Mouse (Mus musculus) heart, postnatal 0 days (tissue): ENCODE data around the gene 1810046K07Rik. TPM values are rescaled to one million over a fixed set of nuclear protein-coding genes. Genes with fewer than 3 reads are reported as not detected.

Experiments
- ATAC-seq: fragments of 200-750 bp; cut with Nextera tagmentation; 2 replicates; pipeline ENCODE4 v1.8.0; 2017; ENCODE audit warnings: low read depth, moderate number of reproducible peaks, moderate library complexity; ENCODE audit not compliant: insufficient read depth
- DNase-seq: peaks from one replicate; pipeline ENCODE4 v3.0.0-alpha.2; 2016; ENCODE audit warnings: low spot score
- H3K27ac ChIP-seq: fragments of 300-500 bp; sonication (generic); 2 replicates; pipeline ENCODE4 v1.5.1; 2014; ENCODE audit warnings: low read depth, mild to moderate bottlenecking
- H3K27me3 ChIP-seq: fragments of 300-500 bp; sonication (generic); 2 replicates; pipeline ENCODE4 v1.6.1; 2014; ENCODE audit warnings: low read length, mixed read lengths; ENCODE audit not compliant: control insufficient read depth, insufficient read depth
- H3K36me3 ChIP-seq: fragments of 300-500 bp; sonication (generic); replicated peaks from 2 replicates; pipeline ENCODE4 v1.6.1; 2014; ENCODE audit warnings: low read length, mixed read lengths; ENCODE audit not compliant: control insufficient read depth, insufficient read depth
- H3K4me1 ChIP-seq: fragments of 300-500 bp; sonication (generic); 2 replicates; pipeline ENCODE4 v1.6.1; 2014; ENCODE audit warnings: antibody characterized with exemption; ENCODE audit not compliant: control insufficient read depth, insufficient read depth
- H3K4me2 ChIP-seq: fragments of 300-500 bp; sonication (generic); 2 replicates; pipeline ENCODE4 v1.6.1; 2014; ENCODE audit warnings: low read depth, mild to moderate bottlenecking, low read length, moderate library complexity
- H3K4me3 ChIP-seq: fragments of 300-500 bp; sonication (generic); 2 replicates; pipeline ENCODE4 v1.5.1; 2014; ENCODE audit warnings: low read depth, low read length
- H3K9ac ChIP-seq: fragments of 300-500 bp; sonication (generic); replicated peaks from 2 replicates; pipeline ENCODE4 v1.6.1; 2014; ENCODE audit warnings: low read depth, low read length, mixed read lengths
- H3K9me3 ChIP-seq: fragments of 300-500 bp; sonication (generic); replicated peaks from 2 replicates; pipeline ENCODE4 v1.6.1; 2016; ENCODE audit warnings: low read length; ENCODE audit not compliant: control insufficient read depth
- CTCF ChIP-seq: IDR thresholded peaks from 2 replicates; pipeline ENCODE4 v1.5.1; 2016; ENCODE audit warnings: antibody characterized with exemption, control low read depth, low read depth
- EP300 ChIP-seq: IDR thresholded peaks from 2 replicates; pipeline ENCODE4 v1.6.1; 2016; ENCODE audit warnings: antibody characterized with exemption, low read depth
- WGBS: fragments of 180-500 bp; shearing (Covaris S2); extraction: QIAGEN DNeasy Blood & Tissue Kit; methylation state at CpG from one replicate; pipeline ENCODE4 v1.1.7; 2014; 5-methylcytosine and 5-hydroxymethylcytosine counted together
- polyA plus RNA-seq: library from polyadenylated mRNA; unstranded; fragments of >200 nt; fragmentation: Nextera tagmentation; extraction: Ambion mirVana; gene quantifications from 2 replicates; pipeline ENCODE4 v1.2.1, GENCODE M21; 2015
- total RNA-seq: library from RNA; depleted of rRNA; stranded (reverse); fragments of >200 nt; gene quantifications from 2 replicates; pipeline ENCODE4 v1.2.3, GENCODE M21; 2014; ENCODE audit warnings: low replicate concordance

The 1810046K07Rik gene
- total and polyA plus RNA-seq, 2 experiments from 2014 or later: not detected

DNA sequence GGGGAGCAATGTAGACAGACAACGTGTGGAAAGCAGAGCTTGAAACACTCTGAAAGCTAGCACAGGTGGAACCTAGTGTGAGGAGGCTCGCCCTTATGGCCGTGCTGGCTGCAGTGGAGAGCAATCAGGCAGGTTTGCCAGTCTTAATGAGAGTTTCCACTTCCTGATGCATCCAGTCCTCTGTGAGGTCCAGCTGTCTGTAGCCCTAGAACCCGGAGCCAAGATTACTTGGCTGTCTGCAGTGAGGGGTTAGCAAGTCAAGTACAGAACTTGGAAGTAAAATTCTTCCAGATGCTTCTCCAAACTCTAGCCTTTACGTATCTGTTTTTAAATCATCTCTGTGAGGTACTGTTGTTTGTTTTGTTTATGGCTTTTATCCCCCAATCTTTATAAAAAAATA is 20.7 kb upstream of the 1810046K07Rik start:
- Histone ChIP-seq H3K9me3 (no peaks in the 10 kb centered on the region), H3K4me2 (no peak overlapping the region), H3K4me1 (peaks cover 3% of the 10 kb centered on the region; the same call in 1 of the 2 replicates), H3K36me3 (no peaks in the 10 kb centered on the region), H3K27ac (no peak overlapping the region), H3K27me3 (no peaks in the 10 kb centered on the region), H3K4me3 (no peak overlapping the region), H3K9ac (no peak overlapping the region)
- ATAC-seq (no peak), DNase-seq (no peak)
- TF ChIP-seq EP300: no peak
- no peak for TF ChIP-seq CTCF
- 67% methylated on average over 5 of the region's 5 CpGs for WGBS

DNA sequence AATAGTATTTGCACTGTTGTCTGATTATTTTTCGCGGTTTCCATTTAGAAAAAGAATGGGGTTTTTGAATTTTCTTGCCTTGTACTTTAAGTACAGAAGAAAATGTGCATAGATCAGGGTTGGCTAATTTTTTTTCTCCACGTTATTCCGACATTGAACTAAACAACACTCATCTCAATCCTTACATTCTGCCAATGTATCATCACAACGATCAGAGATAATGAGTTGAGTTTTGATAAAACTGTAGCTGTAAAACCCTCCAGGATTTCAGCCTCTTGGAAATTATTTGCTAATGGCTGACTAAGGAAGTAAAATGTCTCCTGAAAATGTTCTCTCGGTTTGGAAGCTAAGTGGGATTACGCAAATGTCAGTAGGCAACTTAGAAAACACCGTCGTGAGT is 17.1 kb upstream of the 1810046K07Rik start:
- H3K9ac ChIP-seq: no peak overlapping the region
- WGBS: 89% methylated on average over 9 of the region's 9 CpGs
- no peak for ATAC-seq
- no peaks in the 10 kb centered on the region for H3K36me3 ChIP-seq
- no peak overlapping the region for H3K4me3 ChIP-seq
- no peak for DNase-seq
- no peaks in the 10 kb centered on the region for H3K4me1 ChIP-seq
- H3K4me2 ChIP-seq: no peak overlapping the region
- no peak for TF ChIP-seq CTCF
- no peak for TF ChIP-seq EP300
- no peaks in the 10 kb centered on the region for H3K9me3 ChIP-seq
- H3K27ac ChIP-seq: no peak overlapping the region
- no peaks in the 10 kb centered on the region for H3K27me3 ChIP-seq

DNA sequence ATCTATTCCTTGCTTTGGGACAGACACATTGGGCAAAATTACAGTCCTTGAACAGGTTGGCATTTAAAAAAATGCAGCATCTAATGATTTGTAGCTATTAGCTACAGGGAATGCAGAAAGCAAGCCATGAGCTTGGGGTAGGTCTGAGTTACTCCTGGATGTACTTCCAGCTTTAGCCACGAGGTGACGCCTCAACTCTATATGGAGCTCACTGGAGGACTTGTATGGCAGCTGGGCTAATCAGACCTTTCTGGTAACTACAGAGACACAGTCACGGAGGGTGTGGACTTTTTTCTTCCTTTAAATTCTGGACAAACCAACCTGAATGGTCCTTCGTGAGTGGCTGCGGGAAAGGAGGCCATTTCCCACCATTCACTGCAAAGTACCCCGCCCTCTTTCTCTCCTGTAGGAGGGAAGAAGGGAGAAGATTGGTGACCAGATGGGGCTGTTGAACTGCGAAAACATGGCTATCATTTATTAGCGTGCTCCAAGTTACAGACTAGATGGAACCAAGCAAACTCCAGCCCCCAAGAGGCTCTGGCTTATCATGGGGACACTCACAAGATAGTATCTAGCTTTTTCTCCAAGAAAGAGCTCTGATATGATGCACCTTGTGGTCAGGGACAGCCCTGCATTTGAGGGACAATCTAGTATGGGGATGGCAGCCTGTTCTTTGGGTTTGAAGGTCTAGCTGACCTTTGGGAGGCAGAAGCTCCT is 6.7 kb upstream of the 1810046K07Rik start:
- no peak overlapping the region for H3K9ac ChIP-seq
- H3K36me3 ChIP-seq: no peaks in the 10 kb centered on the region
- 20% methylated on average over 8 of the region's 8 CpGs for WGBS
- ATAC-seq (peak; percentile 64), DNase-seq (peak; percentile 91)
- no peak overlapping the region for H3K27ac ChIP-seq
- no peaks in the 10 kb centered on the region for H3K4me1 ChIP-seq
- H3K27me3 ChIP-seq: 0 out of 2 replicates have a peak, but pooled peaks cover 5% of the 10 kb centered on the region
- H3K9me3 ChIP-seq: no peaks in the 10 kb centered on the region
- peak overlapping the region; percentile 39 for H3K4me2 ChIP-seq
- TF ChIP-seq CTCF (peak; percentile 97), EP300 (no peak)
- H3K4me3 ChIP-seq: no peak overlapping the region

DNA sequence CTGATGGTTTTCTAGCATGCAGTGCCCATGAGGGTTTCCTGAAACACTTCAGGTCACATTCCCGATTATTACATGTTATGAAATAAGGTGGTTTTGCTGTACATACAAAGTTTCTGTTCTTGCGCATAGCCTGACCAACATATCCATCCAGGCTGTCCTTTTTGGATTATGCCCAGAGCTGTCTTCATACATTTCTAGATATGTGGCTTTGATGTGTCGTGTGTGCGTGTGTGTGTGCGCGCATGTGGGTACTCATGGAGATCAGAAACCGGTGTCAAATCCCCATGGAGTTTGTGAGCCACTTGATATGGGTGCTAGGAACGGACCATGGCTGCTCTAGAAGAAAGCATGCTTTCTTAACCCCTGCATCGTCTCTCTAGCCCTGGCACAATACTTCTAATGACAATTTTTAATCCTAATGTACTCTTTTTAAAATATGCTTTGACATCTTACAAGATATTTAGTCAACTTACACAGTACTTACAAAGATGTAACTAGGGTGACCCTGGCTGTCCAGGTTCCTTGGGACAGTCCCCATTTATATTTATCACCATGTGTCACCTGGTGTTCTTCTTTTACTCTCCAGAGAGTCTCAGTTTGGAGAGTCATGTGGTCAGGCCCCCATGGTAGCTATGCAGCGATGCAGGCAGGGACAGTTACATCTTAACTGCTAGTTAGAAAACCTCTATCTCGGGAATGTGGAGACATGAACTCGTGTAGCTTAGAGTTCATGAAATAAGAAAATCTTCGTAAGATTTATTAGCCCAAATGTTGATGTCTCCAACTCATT is 2.9 kb upstream of the 1810046K07Rik start:
- WGBS: 76% methylated on average over 13 of the region's 13 CpGs
- Histone ChIP-seq H3K4me3 (no peak overlapping the region), H3K27me3 (0 out of 2 replicates have a peak, but pooled peaks cover 5% of the 10 kb centered on the region), H3K27ac (no peak overlapping the region), H3K36me3 (no peaks in the 10 kb centered on the region), H3K4me1 (no peaks in the 10 kb centered on the region), H3K9me3 (no peaks in the 10 kb centered on the region), H3K4me2 (no peak overlapping the region), H3K9ac (no peak overlapping the region)
- DNase-seq (no peak), ATAC-seq (no peak)
- no peak for TF ChIP-seq EP300
- no peak for TF ChIP-seq CTCF

DNA sequence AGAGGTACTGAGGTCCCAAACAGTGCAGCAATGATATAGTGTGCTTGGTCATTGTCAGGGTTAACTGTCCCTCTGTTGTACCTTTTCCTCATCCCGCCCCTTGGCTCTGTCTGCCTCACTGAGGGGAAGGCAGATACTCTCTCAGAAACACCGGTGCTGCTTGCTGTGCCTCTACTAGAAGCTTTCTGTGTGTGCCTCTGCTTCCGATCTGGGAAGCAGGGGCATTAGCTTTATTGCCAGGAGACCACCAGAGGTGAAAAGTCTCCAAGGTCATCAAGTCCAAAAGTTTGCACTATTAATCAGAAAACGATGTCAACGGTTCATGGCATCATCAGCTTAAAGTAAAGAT is 1.2 kb downstream of the 1810046K07Rik start:
- Histone ChIP-seq H3K9ac (no peak overlapping the region), H3K4me1 (no peaks in the 10 kb centered on the region), H3K27me3 (no peaks in the 10 kb centered on the region), H3K9me3 (no peaks in the 10 kb centered on the region), H3K36me3 (no peaks in the 10 kb centered on the region), H3K4me2 (no peak overlapping the region), H3K27ac (no peak overlapping the region), H3K4me3 (no peak overlapping the region)
- TF ChIP-seq EP300 (no peak), CTCF (no peak)
- WGBS: 71% methylated on average over 5 of the region's 5 CpGs
- DNase-seq (no peak), ATAC-seq (no peak)
